Mouse (Mus musculus) lung, postnatal 4 days (tissue): ENCODE data around the gene Aplp2.

Experiments used
- DNase-seq, 2 experiments: peaks; one replicate each; pipeline ENCODE4 v3.0.0; 2021

Gene Aplp2

DNA sequence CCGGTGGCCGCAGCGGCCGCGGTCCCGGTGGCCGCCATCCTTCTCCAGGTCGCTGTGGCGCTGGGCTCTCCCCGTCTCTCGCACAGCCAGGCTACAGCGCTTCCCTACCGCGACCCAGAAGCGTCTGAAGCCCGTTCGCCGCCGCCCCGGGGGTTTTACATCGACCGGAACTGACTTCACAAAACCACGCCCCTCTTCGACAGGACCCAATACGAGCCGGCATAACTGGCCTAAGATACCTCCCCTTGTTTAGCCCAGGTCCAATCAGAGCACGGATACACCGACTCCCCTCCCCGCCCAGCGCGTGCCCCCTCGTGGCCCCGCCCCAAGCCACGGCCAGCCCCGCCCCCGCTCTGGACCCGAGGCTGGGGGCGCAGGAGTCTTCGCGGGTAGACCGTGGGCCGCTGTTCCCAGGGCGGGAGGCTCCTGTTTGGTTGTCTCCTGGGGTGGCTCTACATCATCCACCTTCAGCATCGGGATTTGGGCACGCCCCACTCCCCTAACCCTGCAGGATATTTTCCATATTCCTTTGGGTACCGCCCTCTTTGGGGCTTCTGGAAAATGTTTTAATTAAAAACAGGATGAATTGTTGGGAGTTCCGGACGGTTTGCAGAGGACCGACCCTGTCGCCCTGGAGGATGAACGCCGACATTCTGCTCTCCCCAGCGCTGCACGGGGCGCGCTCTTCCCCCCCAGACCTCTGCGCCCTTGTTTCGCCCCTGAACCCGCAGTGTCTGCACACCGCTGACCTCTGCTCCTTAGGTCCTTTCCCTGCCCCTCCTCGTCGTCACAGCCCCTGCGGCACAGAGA, at the start of gene Aplp2:
Gene Aplp2 (minus strand): TSS at position 126 of the 810 bp plus-strand sequence.
- DNase-seq, result peak; percentile 98

DNA sequence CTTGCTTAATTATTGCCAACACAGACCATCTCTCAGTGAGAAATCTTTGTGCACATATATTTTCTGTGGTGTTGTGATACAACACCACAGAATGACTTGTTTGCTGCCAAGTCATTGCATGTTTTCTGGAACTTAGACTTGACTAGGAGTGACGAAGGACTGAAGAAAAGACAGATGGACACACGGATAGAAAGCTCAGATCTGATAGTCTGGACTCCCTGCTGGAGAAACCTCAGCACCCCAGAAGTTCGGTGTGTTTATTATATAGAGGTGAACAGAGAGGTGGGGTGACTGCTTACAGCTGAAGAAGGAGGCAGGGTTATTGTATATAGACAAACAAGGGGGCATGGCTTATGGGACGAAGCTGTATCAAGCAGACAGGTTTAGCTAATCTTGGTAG, 48.6 kb upstream of the Aplp2 start:
- DNase-seq, result no peak

DNA sequence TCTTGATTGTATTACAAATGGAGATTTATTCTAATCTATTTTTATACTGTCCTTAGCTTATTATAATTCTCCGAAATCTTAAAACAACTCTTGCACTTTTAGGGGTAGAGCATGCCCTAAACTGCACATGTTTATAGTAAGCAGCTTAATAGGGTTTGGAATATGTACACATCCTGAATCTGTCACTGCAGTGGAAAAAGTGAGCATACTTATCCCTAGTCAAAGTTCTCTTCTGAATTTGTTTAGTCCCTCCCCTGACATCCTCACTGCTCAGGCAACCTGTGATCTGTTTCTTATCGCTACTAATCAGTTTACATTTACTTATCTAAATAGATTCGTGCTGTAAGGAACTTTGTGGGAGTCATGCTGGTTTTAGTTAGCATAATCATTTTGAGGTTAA, 46.6 kb upstream of the Aplp2 start:
- DNase-seq, result no peak

DNA sequence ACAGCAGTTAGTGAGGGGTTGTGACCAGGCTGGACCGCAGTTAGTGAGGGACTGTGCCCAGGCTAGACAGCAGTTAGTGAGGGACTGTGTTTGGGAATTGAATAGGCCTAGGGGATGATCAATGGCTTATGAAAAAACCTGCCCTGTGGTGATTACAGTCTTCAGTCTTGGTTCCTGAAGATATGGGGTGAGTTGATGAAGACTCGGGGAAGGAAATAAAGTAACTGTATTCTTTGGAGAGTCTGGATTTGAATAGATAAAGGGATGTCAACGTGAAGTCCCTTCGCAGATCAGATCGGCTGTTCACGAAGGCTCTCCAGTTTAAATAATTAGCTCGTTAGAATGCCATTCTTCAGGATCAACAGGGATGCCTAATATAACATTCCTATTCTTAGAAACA, 44.3 kb upstream of the Aplp2 start:
- DNase-seq, result no peak

DNA sequence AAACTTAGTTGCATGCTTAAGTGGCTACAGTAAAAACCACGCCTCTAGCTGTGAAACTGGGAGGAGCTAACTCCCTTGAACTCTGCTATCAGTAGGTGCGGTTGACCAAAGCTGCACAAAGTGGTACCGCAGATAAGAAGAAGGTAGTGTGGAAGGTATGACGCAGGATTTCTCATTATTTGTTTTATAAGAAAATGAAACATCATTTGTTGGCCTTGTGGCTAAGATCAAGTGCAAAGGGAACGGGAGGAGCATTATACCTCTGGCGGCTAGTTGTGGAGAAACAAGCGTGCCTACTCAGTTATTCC, 43.0 kb upstream of the Aplp2 start:
- no peak for DNase-seq

DNA sequence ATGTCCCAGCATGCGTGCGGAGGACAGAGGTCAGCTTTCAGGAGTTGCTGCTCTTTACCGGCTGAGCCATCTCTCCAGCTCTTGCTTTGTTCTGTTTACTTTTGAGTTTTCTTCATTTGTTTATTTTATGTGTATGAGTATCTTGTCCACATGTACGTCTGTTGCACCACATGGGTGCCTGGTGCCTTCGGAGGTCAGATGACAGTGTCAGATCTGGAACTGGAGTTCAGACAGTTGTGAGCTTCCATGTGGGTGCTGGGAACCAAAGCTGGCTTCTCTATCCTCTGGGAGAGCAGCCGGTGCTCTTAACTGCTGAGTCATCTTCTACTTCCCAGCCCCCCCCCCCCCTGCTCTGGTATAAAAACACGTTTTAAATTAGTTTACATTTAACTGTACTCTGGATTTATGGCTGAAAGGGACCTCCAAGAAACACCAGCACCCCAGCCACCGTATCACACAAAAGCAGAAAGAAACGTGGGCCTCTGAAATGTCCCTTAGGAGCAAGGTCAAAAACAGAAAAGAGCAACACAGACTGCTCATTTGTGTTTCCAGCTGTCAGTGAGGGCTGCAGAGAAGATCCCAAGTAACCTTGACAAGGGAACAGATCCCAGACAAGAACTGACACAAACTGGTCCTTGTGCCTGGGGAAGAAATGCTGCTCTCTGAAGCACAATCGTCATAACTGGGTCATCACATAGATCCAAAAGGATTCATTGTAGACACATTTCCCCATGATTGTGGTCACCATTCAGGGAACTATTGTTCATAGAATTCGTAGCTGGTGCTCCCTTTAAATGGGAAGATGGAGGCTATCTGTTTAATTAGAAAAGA, 42.5 kb upstream of the Aplp2 start:
- peak in 1 of 2 experiments; percentile 38 for DNase-seq

DNA sequence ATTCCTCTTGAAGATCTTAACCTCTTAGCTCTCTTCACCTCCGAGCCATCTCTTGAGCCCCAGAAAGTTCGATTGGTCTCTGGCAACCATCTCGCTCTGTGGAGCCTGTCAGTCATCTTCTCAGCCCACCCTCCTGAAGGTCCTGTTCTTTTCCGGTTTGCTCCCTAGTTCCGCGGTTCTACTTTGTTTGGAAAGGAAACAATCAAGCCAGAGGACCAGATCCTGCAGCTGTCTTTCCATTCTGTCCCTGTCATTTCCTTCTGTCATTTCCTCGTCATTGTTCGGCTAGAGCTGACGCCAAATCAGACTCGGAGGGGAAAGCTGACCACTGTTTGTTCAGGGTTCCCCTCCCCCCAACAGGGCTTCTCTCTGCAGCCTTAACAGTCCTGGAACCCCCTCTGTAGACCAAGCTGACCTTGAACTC, 41.7 kb upstream of the Aplp2 start:
- DNase-seq, result peak; percentile 74 to 77

DNA sequence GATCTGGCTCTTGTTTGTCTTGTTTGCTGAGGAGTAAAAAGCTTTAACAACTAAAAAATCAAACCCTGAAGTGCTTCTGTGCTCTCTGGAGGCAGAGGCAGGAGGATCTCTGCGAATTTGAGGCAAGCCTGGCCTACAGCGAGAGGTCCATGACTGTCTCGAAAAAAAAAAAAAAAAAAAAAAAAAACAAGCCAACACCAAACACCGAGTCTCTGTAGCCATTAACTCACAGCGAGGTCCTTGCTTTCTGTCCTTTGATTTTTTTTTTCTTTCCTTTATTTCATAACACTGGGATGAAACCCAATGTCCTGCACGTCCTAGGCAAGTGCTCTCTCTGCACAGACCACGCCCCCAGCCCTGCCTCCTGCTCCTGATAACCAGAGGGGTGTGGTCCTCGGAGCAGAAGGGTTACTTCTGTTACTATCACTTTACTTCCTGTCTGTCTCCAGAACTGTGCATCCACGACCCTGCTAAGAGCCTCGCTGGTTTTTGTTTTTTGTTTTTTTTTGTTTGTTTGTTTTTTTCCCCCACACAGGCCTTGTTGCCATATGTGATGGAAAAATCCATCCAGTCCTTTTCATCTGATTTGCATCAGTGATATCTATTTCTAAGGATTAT, 40.7 kb upstream of the Aplp2 start:
- peak; percentile 73 to 78 for DNase-seq

DNA sequence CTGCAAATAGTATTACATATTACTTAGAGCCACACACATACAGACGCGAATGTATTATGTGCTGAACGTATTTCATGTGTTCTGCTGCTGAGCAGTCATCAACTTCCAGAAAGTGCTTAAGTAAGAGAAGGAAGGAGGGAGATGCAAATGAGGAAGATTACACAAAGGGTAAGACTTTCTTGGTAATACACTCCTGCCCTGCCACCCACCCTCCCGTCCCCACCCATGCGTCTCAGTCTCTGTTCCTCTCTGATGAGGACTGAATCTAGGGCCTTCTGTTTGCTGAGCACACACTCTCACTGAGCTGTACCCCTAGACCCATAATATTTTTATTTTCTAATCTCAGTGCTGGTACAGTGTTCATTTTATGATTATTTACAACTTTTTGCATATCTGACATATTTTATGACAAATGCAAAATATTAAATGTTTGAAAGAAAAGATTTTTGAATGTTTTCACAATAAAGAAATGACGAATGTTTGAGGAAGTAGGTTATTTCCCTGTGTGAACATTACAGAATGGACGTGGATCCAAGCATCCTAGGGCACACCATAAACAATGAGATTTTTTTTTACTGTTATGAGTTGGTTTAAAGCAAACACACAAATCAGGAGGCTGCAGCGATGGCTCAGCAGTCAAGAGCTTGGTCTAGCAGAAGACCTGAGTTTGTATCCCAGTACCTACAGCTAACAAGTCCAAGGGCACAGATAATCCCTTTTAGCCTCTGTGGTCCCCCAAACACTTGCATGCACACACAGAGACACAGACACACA, 36.0 kb upstream of the Aplp2 start:
- DNase-seq, result no peak

DNA sequence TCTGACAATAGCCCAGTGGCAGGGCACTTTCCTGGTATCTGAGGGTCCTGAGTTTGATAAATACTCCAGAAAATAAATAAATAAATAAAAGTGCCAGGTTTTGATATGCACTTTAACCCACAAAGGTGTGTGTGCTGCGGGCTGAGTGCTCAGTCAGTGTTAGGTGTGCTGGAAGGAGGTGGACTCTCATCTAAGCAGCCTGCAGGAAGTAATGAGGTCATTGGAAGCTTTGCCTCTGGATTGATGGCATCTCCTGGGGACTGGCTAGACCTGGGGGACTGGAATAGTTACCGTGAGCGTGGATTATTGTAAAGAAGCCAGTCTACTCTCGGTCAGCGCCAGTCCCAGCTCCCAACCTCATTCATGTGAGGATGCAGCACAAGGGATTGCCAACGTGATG, 34.8 kb upstream of the Aplp2 start:
- DNase-seq, result no peak

DNA sequence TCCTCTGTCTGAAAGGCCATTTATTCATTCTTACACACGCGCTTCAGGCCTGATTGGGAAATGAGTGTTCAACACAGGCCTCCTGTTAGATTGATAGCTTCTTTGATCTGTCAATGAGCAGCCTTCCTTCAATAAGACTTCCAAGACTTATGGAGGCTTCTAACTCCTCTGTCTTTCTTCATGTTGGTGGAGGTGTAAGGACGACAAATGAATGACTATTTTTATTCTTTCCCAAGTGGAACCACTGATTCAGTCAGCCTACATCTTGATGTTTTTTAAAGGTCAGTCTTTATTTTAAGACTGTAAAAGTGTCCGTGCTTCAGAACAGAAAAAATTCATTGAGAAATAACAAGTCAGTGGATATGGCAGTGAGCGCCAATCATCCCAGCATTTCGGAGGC, 33.4 kb upstream of the Aplp2 start:
- no peak for DNase-seq

DNA sequence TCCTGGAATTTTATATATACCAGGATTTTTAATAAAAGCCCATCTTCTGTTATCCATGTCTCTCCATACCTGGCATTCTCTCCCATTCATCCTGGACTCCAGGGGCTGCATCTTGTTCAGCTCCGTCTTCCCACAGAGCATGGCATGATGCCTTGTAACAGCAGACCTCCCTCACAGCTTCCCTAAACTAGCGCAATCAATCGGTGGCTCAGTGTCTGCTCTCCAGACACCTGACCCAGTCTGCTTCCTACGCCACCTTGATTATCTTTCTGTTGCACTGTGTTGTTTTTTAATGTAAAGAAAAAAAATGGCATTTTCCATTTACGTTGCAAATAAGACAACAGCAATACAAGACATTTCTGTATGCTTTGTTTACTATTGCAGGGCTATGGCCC, 32.3 kb upstream of the Aplp2 start:
- DNase-seq, result no peak

DNA sequence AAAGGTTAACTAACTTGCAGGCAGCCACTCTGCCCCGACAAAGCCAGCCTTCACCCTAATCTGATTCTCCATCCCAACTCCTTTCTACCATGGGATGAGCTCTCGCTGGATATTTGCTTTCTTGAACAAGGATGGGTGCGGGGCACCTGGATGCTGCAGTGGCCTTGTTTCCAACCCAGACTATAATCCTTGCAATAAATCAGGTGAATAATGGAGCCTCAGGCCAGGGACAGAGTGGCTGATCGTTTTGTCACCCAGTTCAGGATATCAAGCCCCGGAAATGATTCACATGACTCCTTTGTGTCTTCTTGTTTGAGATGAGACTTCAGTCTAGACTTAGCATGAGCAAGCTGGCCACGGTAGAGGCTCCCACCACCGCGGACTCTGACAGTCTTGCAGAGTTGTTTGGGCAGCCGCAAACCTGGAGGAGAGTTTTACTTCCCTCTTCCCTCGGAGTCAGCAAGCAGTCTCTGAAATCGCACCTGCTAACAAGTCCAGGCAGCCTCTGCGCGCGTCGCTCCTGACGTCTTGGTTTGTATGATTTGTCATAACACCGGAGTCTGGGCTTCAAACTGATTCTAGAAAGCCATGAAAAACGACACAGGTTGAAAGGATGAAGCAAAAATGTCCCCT, 31.8 kb upstream of the Aplp2 start:
- peak in 1 of 2 experiments; percentile 40 for DNase-seq

DNA sequence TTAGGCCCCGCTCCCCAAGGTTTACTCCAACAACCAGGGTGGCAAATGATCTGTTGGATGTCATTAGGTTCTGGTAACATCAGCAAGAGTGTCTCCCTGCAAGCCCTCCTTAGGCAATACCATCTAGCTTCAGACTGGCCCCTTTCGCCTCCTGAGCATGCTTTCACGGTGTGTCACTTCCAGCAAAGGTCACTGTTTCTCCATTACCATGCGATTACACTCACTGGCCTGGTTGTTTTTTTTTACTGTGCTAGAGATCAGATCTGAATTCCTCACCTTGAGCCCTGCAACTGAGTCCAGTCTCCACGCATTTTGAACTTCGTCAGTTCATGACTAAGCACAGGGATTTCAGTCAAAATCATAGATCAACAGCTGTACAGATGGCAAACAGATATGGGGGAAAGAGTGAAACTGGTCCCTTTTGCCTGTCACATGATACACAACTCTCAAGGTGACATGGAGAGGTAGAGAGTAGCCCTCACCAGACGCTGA, 29.6 kb upstream of the Aplp2 start:
- no peak for DNase-seq

DNA sequence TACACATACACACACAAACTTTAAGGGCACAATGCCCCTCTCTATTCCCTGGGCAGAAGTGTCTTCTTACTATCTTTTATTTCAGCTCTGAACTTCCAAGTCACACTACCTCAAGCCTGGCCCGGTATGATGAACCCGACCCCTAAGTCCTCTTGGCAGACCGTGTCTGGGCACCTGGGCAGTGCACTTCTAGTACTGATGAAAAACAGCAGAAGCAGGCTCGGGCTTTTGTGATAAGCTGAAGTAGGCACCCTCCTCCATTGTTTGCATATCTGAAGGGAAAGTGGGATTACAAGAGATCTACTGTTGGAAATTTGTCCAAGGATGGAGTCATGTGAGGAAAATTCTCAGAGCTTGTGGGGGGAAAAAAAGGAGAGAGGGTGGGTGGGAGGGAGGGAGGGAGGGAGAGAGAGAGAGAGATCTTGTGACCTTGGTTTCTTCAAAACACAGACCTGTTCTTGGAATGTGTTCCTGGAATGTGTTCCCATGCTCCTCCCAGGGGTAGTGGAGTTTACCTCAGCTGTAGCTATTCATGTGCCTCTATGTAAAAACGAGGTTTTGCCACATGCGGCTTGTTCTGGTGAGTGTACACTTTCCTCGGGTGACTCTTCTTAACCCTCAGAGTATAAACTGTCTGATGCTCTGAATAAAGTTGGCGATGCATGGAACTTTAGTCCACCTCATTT, 29.1 kb upstream of the Aplp2 start:
- peak in 1 of 2 experiments; percentile 45 for DNase-seq

DNA sequence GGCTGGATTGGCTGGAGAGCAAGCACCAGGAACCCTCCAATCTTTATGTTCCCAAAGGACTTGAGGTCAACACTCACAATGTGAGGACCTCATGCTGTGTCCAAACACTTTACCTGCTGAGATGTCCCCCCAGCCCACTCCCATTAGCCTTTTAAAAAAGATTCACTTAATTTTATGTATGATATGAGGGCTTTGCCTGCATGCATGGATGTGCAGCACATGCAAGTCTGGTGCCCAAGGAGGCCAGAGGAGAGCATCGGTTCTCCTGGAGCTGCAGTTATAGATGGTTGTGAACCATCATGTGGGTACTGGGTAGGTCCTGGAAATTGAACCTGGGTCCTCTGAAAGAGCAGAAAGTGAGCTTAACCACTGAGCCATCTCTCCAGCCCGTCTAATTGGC, 27.9 kb upstream of the Aplp2 start:
- DNase-seq, result no peak

DNA sequence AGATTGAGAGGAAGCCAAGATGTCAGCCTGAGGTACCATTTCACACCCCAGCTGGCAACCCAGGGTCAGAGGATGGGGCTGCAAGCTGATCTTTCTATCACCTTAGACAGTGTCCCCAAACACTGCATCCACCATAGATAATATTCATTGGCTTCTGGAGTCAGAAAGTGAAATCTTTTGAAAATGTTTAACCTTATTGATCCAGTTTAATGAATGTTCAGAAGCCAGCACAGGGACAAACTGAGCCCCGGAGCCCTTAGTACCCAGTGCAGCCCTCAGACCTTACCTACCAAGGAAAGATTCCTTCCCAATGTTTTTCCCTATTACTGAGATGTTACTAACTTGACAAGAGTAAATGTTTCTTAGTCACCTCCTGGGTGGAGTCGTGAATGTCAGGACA, 26.9 kb upstream of the Aplp2 start:
- DNase-seq, result no peak

DNA sequence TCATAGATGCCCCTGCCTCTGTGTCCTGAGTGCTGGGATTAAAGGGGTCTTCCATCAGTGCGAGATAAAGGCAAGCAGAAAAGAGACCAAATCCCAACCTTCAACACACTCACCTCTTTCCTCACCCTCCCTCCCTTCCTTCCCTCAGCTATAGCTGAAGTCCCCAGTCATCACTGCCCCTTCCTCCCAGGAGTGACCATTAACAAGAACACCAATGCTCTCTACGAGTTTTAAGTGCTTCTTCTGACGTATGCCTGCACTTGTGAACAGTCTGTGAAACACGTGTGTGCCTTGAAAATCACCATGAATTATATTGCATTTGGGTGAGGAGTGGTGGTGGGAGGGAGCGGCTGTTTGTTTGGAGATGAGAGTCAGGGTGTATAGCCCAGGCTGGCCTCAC, 24.5 kb upstream of the Aplp2 start:
- no peak for DNase-seq

DNA sequence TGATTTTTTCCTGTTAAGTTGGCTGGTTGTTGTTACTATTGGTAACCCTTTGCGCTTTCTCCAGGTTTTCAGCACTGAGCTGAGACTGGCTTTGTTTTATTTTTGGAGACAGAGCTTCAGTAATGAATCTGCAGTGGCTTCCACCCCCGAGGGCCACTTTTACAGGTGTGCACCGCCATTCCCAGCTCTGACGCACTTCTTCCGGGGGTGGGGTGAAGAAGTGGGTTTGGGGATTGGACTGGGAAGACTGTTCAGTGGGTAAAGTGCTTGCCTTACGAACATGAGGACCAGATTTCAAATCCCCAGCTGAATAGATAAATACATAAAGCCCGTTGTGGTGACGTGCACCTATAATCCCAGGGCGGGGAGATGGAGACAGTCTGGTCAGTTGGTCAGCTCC, 23.9 kb upstream of the Aplp2 start:
- no peak for DNase-seq

DNA sequence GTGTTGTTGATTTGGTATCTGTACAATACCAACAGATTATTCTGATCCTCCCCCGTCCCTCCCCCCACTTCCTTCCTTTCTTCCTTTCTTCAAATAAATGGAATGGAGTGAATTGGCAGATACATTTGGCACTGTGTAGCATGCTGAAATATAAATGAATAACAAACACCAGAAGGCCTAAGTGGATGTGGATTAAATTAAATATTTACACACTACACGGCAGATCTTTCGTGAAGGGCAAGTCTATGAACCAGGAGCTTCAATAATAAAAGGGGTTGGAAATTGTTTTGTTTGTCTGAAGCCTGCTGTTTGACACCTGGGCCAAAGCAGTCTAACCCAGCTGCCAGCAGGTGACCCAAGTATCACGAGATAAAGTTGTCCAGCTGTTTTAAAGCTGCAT, 23.4 kb upstream of the Aplp2 start:
- no peak for DNase-seq

DNA sequence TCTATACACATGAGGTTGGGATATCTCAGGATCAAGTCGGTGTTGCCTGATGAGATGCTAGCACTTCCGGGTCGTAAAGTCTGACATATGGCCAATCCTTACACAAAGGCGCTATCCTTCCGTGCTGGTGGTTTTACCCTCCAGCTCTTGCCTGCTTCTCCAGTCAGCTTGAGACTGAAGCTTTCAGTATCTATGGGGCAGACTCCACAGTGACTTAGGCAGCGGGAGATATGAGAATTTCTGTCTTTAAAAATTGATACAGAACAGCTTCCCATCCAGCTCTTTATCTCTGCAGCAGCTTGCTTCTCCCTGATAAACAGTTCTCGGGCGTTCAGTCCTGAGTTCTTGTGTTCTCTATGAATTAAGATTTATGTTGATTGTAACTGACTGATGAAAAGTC, 14.9 kb upstream of the Aplp2 start:
- DNase-seq, result no peak

DNA sequence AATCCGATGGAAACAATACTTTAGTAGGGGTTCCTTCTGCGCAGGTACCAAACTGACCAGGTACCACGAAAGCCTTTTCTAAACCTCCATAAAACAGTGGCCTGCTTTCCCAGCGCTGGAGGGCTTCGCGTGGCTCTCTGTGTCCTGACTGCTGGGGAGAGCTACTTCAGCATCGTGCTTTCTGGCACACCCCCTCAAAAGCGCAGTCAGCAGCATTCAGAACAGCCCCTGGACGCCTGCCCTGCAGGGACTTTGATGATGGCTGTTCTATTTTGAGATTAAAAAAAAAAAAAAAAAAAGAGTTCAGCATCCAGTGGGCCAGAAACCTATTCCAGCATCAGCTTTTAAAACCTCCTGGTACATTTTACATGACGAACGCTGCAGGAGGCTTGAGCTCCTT, 14.2 kb upstream of the Aplp2 start:
- DNase-seq, result peak in 1 of 2 experiments; percentile 61
